Mouse (Mus musculus): ENCODE measurements at regions not wholly inside any gene's neighbourhood (a gene's known extent, or its start where the extent isn't known, plus 50 kb on each side); places are given as distances from the start of the nearest gene placed in this dataset.

- peak; percentile 29 for DNase-seq (ENCODE audit: low read depth, low spot score)
Observed at GRCm38 (mm10) chrX:118320123-118320522, 106.9 kb upstream of the Tgif2lx2 start.

DNA sequence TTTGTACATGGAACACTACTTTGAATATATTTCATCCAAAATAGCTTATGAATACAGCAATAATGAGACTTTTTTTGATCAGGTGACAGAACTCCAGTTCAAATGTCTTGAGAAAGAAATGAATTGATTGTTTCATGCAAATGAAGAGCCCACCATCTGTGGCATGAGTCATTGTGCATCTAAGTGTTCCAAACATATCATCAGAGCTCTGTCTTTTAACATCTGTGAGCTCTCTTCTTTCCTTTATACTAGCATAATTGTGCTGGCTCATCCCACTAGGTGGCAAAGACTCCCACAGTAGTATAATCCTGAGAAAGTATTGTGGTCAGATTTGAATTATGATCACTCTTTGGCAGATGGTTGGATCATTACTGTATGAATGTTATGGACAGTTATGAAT is 70.1 kb upstream of the Tgif2lx2 start:
- no peak for DNase-seq (ENCODE audit: low read depth, low spot score)
